Mouse (Mus musculus): ENCODE results near the gene Gimap8.

- TF ChIP-seq POLR2A (IDR thresholded peaks at IDR 0.05; ENCODE audit: borderline replicate concordance, insufficient read depth, low read length), result no peak
- TF ChIP-seq CTCF (IDR thresholded peaks at IDR 0.05; ENCODE audit: borderline replicate concordance, insufficient read depth, low read depth, low read length), result no peak
Observed at GRCm38 (mm10) chr6:48692962-48693361, 45.9 kb downstream of the Gimap8 start.

Measured in cerebellum, adult 2 months (tissue).